Mouse (Mus musculus): ENCODE data around the gene Kif1a.
A peak's percentile ranks its signal among the peaks of the same experiment; 100 is the strongest.

Kif1a gene

GRCm38 (mm10) chr1:93101571-93102061 lies at the start of gene Kif1a:
TSS of gene Kif1a (minus strand) at chr1:93101951.
- no peak for DNase-seq (ENCODE audit: low spot score in 2 of 2)

GRCm38 (mm10) chr1:93150907-93151661 lies 49.3 kb upstream of the Kif1a start:
- DNase-seq (ENCODE audit: low spot score in 2 of 2) = no peak

- no peak for DNase-seq (ENCODE audit: low spot score in 2 of 2)
Observed at GRCm38 (mm10) chr1:93144176-93144575, 42.4 kb upstream of the Kif1a start.

GRCm38 (mm10) chr1:93142871-93143270 lies 41.1 kb upstream of the Kif1a start:
- DNase-seq (ENCODE audit: low spot score in 2 of 2) = no peak

- DNase-seq (ENCODE audit: low spot score in 2 of 2) = no peak
Observed at GRCm38 (mm10) chr1:93139713-93140112, 38.0 kb upstream of the Kif1a start.

- no peak for DNase-seq (ENCODE audit: low spot score in 2 of 2)
Observed at GRCm38 (mm10) chr1:93138534-93138933, 36.8 kb upstream of the Kif1a start.

GRCm38 (mm10) chr1:93135036-93135526 lies 33.3 kb upstream of the Kif1a start, which contains the start of gene Agxt:
TSS of gene Agxt (plus strand) at chr1:93135240.
- no peak for DNase-seq (ENCODE audit: low spot score in 2 of 2)

GRCm38 (mm10) chr1:93132676-93133075 lies 30.9 kb upstream of the Kif1a start:
- DNase-seq (ENCODE audit: low spot score in 2 of 2) = no peak

- no peak for DNase-seq (ENCODE audit: low spot score in 2 of 2)
Observed at GRCm38 (mm10) chr1:93130242-93130983, 28.7 kb upstream of the Kif1a start.

- peak in 1 of 2 experiments; percentile 77 for DNase-seq (ENCODE audit: low spot score in 2 of 2)
Observed at GRCm38 (mm10) chr1:93128710-93129349, 27.1 kb upstream of the Kif1a start.

GRCm38 (mm10) chr1:93128209-93128608 lies 26.5 kb upstream of the Kif1a start:
- DNase-seq (ENCODE audit: low spot score in 2 of 2) = no peak

- no peak for DNase-seq (ENCODE audit: low spot score in 2 of 2)
Observed at GRCm38 (mm10) chr1:93125256-93125655, 23.5 kb upstream of the Kif1a start.

- no peak for DNase-seq (ENCODE audit: low spot score in 2 of 2)
Observed at GRCm38 (mm10) chr1:93124066-93124465, 22.3 kb upstream of the Kif1a start.

- DNase-seq (ENCODE audit: low spot score in 2 of 2) = no peak
Observed at GRCm38 (mm10) chr1:93123179-93123854, 21.6 kb upstream of the Kif1a start.

- no peak for DNase-seq (ENCODE audit: low spot score in 2 of 2)
Observed at GRCm38 (mm10) chr1:93118816-93119215, 17.1 kb upstream of the Kif1a start.

- DNase-seq (ENCODE audit: low spot score in 2 of 2) = no peak
Observed at GRCm38 (mm10) chr1:93115471-93115870, 13.7 kb upstream of the Kif1a start.

- DNase-seq (ENCODE audit: low spot score in 2 of 2) = peak in 1 of 2 experiments; percentile 42
Observed at GRCm38 (mm10) chr1:93114713-93115463, 13.1 kb upstream of the Kif1a start.

GRCm38 (mm10) chr1:93102700-93103099 lies 949 bp upstream of the Kif1a start:
- DNase-seq (ENCODE audit: low spot score in 2 of 2) = no peak

- DNase-seq (ENCODE audit: low spot score in 2 of 2) = no peak
Observed at GRCm38 (mm10) chr1:93100576-93101491, 917 bp downstream of the Kif1a start.

GRCm38 (mm10) chr1:93100243-93100575 lies 1.5 kb downstream of the Kif1a start:
- DNase-seq (ENCODE audit: low spot score in 2 of 2) = no peak
